Mouse (Mus musculus): Measurements from ENCODE around the gene Gamt. TPM values are rescaled to one million over a fixed set of nuclear protein-coding genes. Genes with fewer than 3 reads are reported as not detected.

Gene Gamt
- polyA plus RNA-seq, 1 experiment, result 48.3 TPM

GRCm38 (mm10) chr10:80259861-80260641 is 761 bp downstream of the Gamt start:
- Histone ChIP-seq H3ac (ENCODE audit: control insufficient read depth, insufficient read length, low read depth) (peak overlapping the region; percentile 81), H3K79me3 (ENCODE audit: low read depth) (peaks cover 7% of the 10 kb centered on the region), H3K27me3 (ENCODE audit: control insufficient read depth, insufficient read depth, insufficient read length) (no peaks in the 10 kb centered on the region), H3K36me3 (ENCODE audit: control insufficient read depth, insufficient read depth) (peaks cover 43% of the 10 kb centered on the region), H3K79me2 (ENCODE audit: control insufficient read depth, insufficient read depth) (peaks cover 25% of the 10 kb centered on the region), H3K4me3 (ENCODE audit: insufficient read depth, poor library complexity, severe bottlenecking) (peak overlapping the region; percentile 37)
- no peak for TF ChIP-seq FOSL1 (IDR thresholded peaks at IDR 0.05; ENCODE audit: insufficient read depth, low read length, poor library complexity, severe bottlenecking)
- TF ChIP-seq MYOD1 (IDR thresholded peaks at IDR 0.05; ENCODE audit: control insufficient read depth, insufficient read length, low read depth), result no peak
- TF ChIP-seq MYOG (IDR thresholded peaks at IDR 0.05; ENCODE audit: control insufficient read depth, extremely low read depth, insufficient read length), result no peak
- no peak for TF ChIP-seq CEBPB (IDR thresholded peaks at IDR 0.05; ENCODE audit: low read depth)
- TF ChIP-seq USF1 (IDR thresholded peaks at IDR 0.05; ENCODE audit: low read depth), result no peak

GRCm38 (mm10) chr10:80259463-80259805 is 1.4 kb downstream of the Gamt start:
- Histone ChIP-seq H3K4me3 (ENCODE audit: insufficient read depth, poor library complexity, severe bottlenecking) (no peak overlapping the region), H3K27me3 (ENCODE audit: control insufficient read depth, insufficient read depth, insufficient read length) (no peaks in the 10 kb centered on the region), H3K36me3 (ENCODE audit: control insufficient read depth, insufficient read depth) (peaks cover 50% of the 10 kb centered on the region), H3K79me2 (ENCODE audit: control insufficient read depth, insufficient read depth) (peaks cover 23% of the 10 kb centered on the region), H3K79me3 (ENCODE audit: low read depth) (peaks cover 7% of the 10 kb centered on the region), H3ac (ENCODE audit: control insufficient read depth, insufficient read length, low read depth) (peak overlapping the region; percentile 2)
- TF ChIP-seq FOSL1 (IDR thresholded peaks at IDR 0.05; ENCODE audit: insufficient read depth, low read length, poor library complexity, severe bottlenecking) (no peak), MYOG (IDR thresholded peaks at IDR 0.05; ENCODE audit: control insufficient read depth, extremely low read depth, insufficient read length) (no peak), CTCF (IDR thresholded peaks at IDR 0.05; ENCODE audit: control insufficient read depth, insufficient read depth, insufficient read length) (no peak), MYOD1 (IDR thresholded peaks at IDR 0.05; ENCODE audit: control insufficient read depth, insufficient read length, low read depth) (no peak), MAX (IDR thresholded peaks at IDR 0.05) (no peak), USF1 (IDR thresholded peaks at IDR 0.05; ENCODE audit: low read depth) (no peak), CEBPB (IDR thresholded peaks at IDR 0.05; ENCODE audit: low read depth) (no peak)

- Histone ChIP-seq H3ac (ENCODE audit: control insufficient read depth, insufficient read length, low read depth) (peak overlapping the region; percentile 19), H3K36me3 (ENCODE audit: control insufficient read depth, insufficient read depth) (peaks cover 55% of the 10 kb centered on the region), H3K27me3 (ENCODE audit: control insufficient read depth, insufficient read depth, insufficient read length) (no peaks in the 10 kb centered on the region), H3K4me3 (ENCODE audit: insufficient read depth, poor library complexity, severe bottlenecking) (no peak overlapping the region), H3K79me2 (ENCODE audit: control insufficient read depth, insufficient read depth) (peaks cover 23% of the 10 kb centered on the region), H3K79me3 (ENCODE audit: low read depth) (peaks cover 7% of the 10 kb centered on the region)
- TF ChIP-seq CEBPB (IDR thresholded peaks at IDR 0.05; ENCODE audit: low read depth) (no peak), CTCF (IDR thresholded peaks at IDR 0.05; ENCODE audit: control insufficient read depth, insufficient read depth, insufficient read length) (no peak), USF1 (IDR thresholded peaks at IDR 0.05; ENCODE audit: low read depth) (no peak), MYOG (IDR thresholded peaks at IDR 0.05; ENCODE audit: control insufficient read depth, extremely low read depth, insufficient read length) (no peak), MYOD1 (IDR thresholded peaks at IDR 0.05; ENCODE audit: control insufficient read depth, insufficient read length, low read depth) (no peak), MAX (IDR thresholded peaks at IDR 0.05) (no peak), FOSL1 (IDR thresholded peaks at IDR 0.05; ENCODE audit: insufficient read depth, low read length, poor library complexity, severe bottlenecking) (no peak)
Observed at GRCm38 (mm10) chr10:80258752-80259462, 1.9 kb downstream of the Gamt start.

- Histone ChIP-seq H3ac (ENCODE audit: control insufficient read depth, insufficient read length, low read depth) (no peak overlapping the region), H3K27me3 (ENCODE audit: control insufficient read depth, insufficient read depth, insufficient read length) (no peaks in the 10 kb centered on the region), H3K79me3 (ENCODE audit: low read depth) (peaks cover 9% of the 10 kb centered on the region), H3K4me3 (ENCODE audit: insufficient read depth, poor library complexity, severe bottlenecking) (no peak overlapping the region), H3K36me3 (ENCODE audit: control insufficient read depth, insufficient read depth) (peaks cover 60% of the 10 kb centered on the region), H3K79me2 (ENCODE audit: control insufficient read depth, insufficient read depth) (peaks cover 20% of the 10 kb centered on the region)
- TF ChIP-seq MAX (IDR thresholded peaks at IDR 0.05), result no peak
- no peak for TF ChIP-seq FOSL1 (IDR thresholded peaks at IDR 0.05; ENCODE audit: insufficient read depth, low read length, poor library complexity, severe bottlenecking)
- TF ChIP-seq MYOG (IDR thresholded peaks at IDR 0.05; ENCODE audit: control insufficient read depth, extremely low read depth, insufficient read length), result no peak
Observed at GRCm38 (mm10) chr10:80257936-80258335, 2.9 kb downstream of the Gamt start.

GRCm38 (mm10) chr10:80255881-80256535 is 4.8 kb downstream of the Gamt start:
- TF ChIP-seq USF1 (IDR thresholded peaks at IDR 0.05; ENCODE audit: low read depth) (no peak), CTCF (IDR thresholded peaks at IDR 0.05; ENCODE audit: control insufficient read depth, insufficient read depth, insufficient read length) (no peak), MYOG (IDR thresholded peaks at IDR 0.05; ENCODE audit: control insufficient read depth, extremely low read depth, insufficient read length) (no peak), FOSL1 (IDR thresholded peaks at IDR 0.05; ENCODE audit: insufficient read depth, low read length, poor library complexity, severe bottlenecking) (no peak), MAX (IDR thresholded peaks at IDR 0.05) (no peak)
- peaks cover 16% of the 10 kb centered on the region for H3K79me3 ChIP-seq (ENCODE audit: low read depth)
- peaks cover 29% of the 10 kb centered on the region for H3K79me2 ChIP-seq (ENCODE audit: control insufficient read depth, insufficient read depth)
- no peak overlapping the region for H3ac ChIP-seq (ENCODE audit: control insufficient read depth, insufficient read length, low read depth)
- no peaks in the 10 kb centered on the region for H3K27me3 ChIP-seq (ENCODE audit: control insufficient read depth, insufficient read depth, insufficient read length)
- H3K36me3 ChIP-seq (ENCODE audit: control insufficient read depth, insufficient read depth), result peaks cover 72% of the 10 kb centered on the region
- no peak overlapping the region for H3K4me3 ChIP-seq (ENCODE audit: insufficient read depth, poor library complexity, severe bottlenecking)
